In genomic region chr10:128487861-128488712, GRCm38 (mm10) we compare ENCODE assay signal across 12 mouse cellular contexts. TPM values are rescaled to one million over a fixed set of nuclear protein-coding genes. Genes with fewer than 3 reads are reported as not detected.
DNase-seq lines count a peak whose midpoint lies in the region; ATAC-seq and TF ChIP-seq lines count a peak whose summit lies in the region.
"Had no signal": no experiment of that assay in that cellular context is flagged by ENCODE, and none has a peak within 500 bp of the region (broad histone marks: within the 10 kb centered on the region; RNA-seq: fewer than 3 reads in every experiment).

No protein-coding gene starts in this region.

- H3K4me1 ChIP-seq in kidney, adult 2 months (ENCODE audit: control insufficient read depth, insufficient read depth, low read length) = peaks cover 13% of the 10 kb centered on the region
- H3K4me1 ChIP-seq in olfactory bulb, adult 2 months (ENCODE audit: control insufficient read depth, insufficient read depth, low read length) = peaks cover 32% of the 10 kb centered on the region

- H3K27me3 ChIP-seq in kidney, adult 2 months (replicated peaks; ENCODE audit: control insufficient read depth, insufficient read depth, low read length) = no peaks in the 10 kb centered on the region
- H3K27me3 ChIP-seq: liver, embryonic 13.5 days; Patski had no signal

- no peak for TF ChIP-seq CTCF in kidney, adult 2 months (conservative IDR thresholded peaks at IDR 0.05; ENCODE audit: insufficient read depth, insufficient read length, low read depth, low read length)
- no peak for TF ChIP-seq CTCF in olfactory bulb, adult 2 months (IDR thresholded peaks at IDR 0.05; ENCODE audit: insufficient read depth, low read depth, low read length)

- peak; percentile 77 for DNase-seq in cerebellum, adult 11-12 months
- DNase-seq in kidney, adult 2 months = peak; percentile 44
- no peak for DNase-seq in kidney, adult 9 months
- peak; percentile 80 for DNase-seq in cerebellum, adult 9-11 months
- DNase-seq in lung, postnatal 4 days = no peak
- DNase-seq: liver, embryonic 13.5 days; lung, postnatal 10 days; midbrain, embryonic 14.5 days had no signal

- H3K4me3 ChIP-seq in kidney, adult 2 months (ENCODE audit: insufficient read depth, low read depth, low read length) = no peak overlapping the region
- no peak overlapping the region for H3K4me3 ChIP-seq in olfactory bulb, adult 2 months (ENCODE audit: insufficient read depth, low read depth, low read length)
- H3K4me3 ChIP-seq: liver, embryonic 13.5 days had no signal

- H3K36me3 ChIP-seq in kidney, adult 2 months (ENCODE audit: control insufficient read depth, insufficient read depth, low read length) = peaks cover 3% of the 10 kb centered on the region; the same call in 1 of the 2 replicates

- WGBS in kidney, adult 2 months = 67% methylated on average over 22 of the region's 22 CpGs
- 76% methylated on average over 22 of the region's 22 CpGs for WGBS in olfactory bulb, adult 2 months

- no peak for TF ChIP-seq POLR2A in kidney, adult 2 months (IDR thresholded peaks at IDR 0.05; ENCODE audit: low read depth, low read length)
- no peak for TF ChIP-seq POLR2A in olfactory bulb, adult 2 months (IDR thresholded peaks at IDR 0.05; ENCODE audit: insufficient read depth, low read depth, low read length)

- ATAC-seq in cerebellum, adult (ENCODE audit: insufficient number of reproducible peaks, low FRiP score, low TSS enrichment) = no peak
- ATAC-seq in megakaryocyte-erythroid progenitor cell, adult 5-6 weeks (replicated peaks; ENCODE audit: low FRiP score, low TSS enrichment, poor library complexity, severe bottlenecking) = no peak
- ATAC-seq: Patski had no signal

- no peak overlapping the region for H3K27ac ChIP-seq in kidney, adult 2 months (ENCODE audit: insufficient read depth, low read depth, low read length)
- peak overlapping the region; percentile 24; the same call in 1 of the 2 replicates for H3K27ac ChIP-seq in olfactory bulb, adult 2 months (ENCODE audit: insufficient read depth, low read depth, low read length)
- H3K27ac ChIP-seq: liver, embryonic 13.5 days had no signal

RNA-seq across cellular contexts. Expression of gene Myl6, which starts 5.9 kb away (rescaled TPM):
- polyA plus RNA-seq in kidney, adult 2 months (2012; rRNA removed) = 897 and 1,416 TPM in 2 replicates
- polyA plus RNA-seq in olfactory bulb, adult 2 months (2012; ENCODE audit: insufficient read depth, insufficient read length, low replicate concordance, missing spikeins) = not detected in 2 replicates
- 655 and 828 TPM in 2 replicates for total RNA-seq in megakaryocyte-erythroid progenitor cell, adult 5-6 weeks (2014; fragmentation: Nextera tagmentation)
- 663 and 819 TPM in 2 replicates for total RNA-seq in megakaryocyte-erythroid progenitor cell, adult 5-6 weeks (2017)

RNA-seq across cellular contexts. Expression of gene Myl6b, which starts 10.4 kb away (rescaled TPM):
- 8.4 and 10.6 TPM in 2 replicates for polyA plus RNA-seq in kidney, adult 2 months (2012; rRNA removed)
- not detected in 2 replicates for polyA plus RNA-seq in olfactory bulb, adult 2 months (2012; ENCODE audit: insufficient read depth, insufficient read length, low replicate concordance, missing spikeins)
- 3.7 and 6.3 TPM in 2 replicates for total RNA-seq in megakaryocyte-erythroid progenitor cell, adult 5-6 weeks (2014; fragmentation: Nextera tagmentation)
- 0.56 TPM in 1 of 2 replicates, not detected in the other for total RNA-seq in megakaryocyte-erythroid progenitor cell, adult 5-6 weeks (2017)

RNA-seq across cellular contexts. Expression of gene Smarcc2, which starts 29.0 kb away (rescaled TPM):
- polyA plus RNA-seq in kidney, adult 2 months (2012; rRNA removed) = 81.3 and 81.4 TPM in 2 replicates
- polyA plus RNA-seq in olfactory bulb, adult 2 months (2012; ENCODE audit: insufficient read depth, insufficient read length, low replicate concordance, missing spikeins) = 236 and 251 TPM in 2 replicates
- total RNA-seq in megakaryocyte-erythroid progenitor cell, adult 5-6 weeks (2014; fragmentation: Nextera tagmentation) = 98.5 and 119 TPM in 2 replicates
- 62.9 and 73.3 TPM in 2 replicates for total RNA-seq in megakaryocyte-erythroid progenitor cell, adult 5-6 weeks (2017)

RNA-seq across cellular contexts. Expression of gene Esyt1, which starts 37.6 kb away (rescaled TPM):
- polyA plus RNA-seq in kidney, adult 2 months (2012; rRNA removed) = 24.5 and 25.5 TPM in 2 replicates
- not detected in 2 replicates for polyA plus RNA-seq in olfactory bulb, adult 2 months (2012; ENCODE audit: insufficient read depth, insufficient read length, low replicate concordance, missing spikeins)
- total RNA-seq in megakaryocyte-erythroid progenitor cell, adult 5-6 weeks (2014; fragmentation: Nextera tagmentation) = 49.7 and 53.8 TPM in 2 replicates
- 59.2 and 66.2 TPM in 2 replicates for total RNA-seq in megakaryocyte-erythroid progenitor cell, adult 5-6 weeks (2017)

RNA-seq across cellular contexts. Expression of gene Zc3h10, which starts 59.5 kb away (rescaled TPM):
- polyA plus RNA-seq in kidney, adult 2 months (2012; rRNA removed) = 10.0 and 11.3 TPM in 2 replicates
- polyA plus RNA-seq in olfactory bulb, adult 2 months (2012; ENCODE audit: insufficient read depth, insufficient read length, low replicate concordance, missing spikeins) = not detected in 2 replicates
- total RNA-seq in megakaryocyte-erythroid progenitor cell, adult 5-6 weeks (2014; fragmentation: Nextera tagmentation) = 5.6 and 6.7 TPM in 2 replicates
- total RNA-seq in megakaryocyte-erythroid progenitor cell, adult 5-6 weeks (2017) = 8.3 and 10.2 TPM in 2 replicates

Comparison
In these comparisons a context has a peak if more than half of its experiments do, and no peak if none do; other contexts are left out.
1. DNase-seq: peak in cerebellum, adult 11-12 months (single experiment), kidney, adult 2 months (single experiment) and cerebellum, adult 9-11 months (single experiment); none in kidney, adult 9 months (single experiment) and lung, postnatal 4 days (0 of 2).